Mouse (Mus musculus) olfactory bulb, adult 2 months (tissue): Measurements from ENCODE around the gene 2900026A02Rik. TPM values are rescaled to one million over a fixed set of nuclear protein-coding genes. Genes with fewer than 3 reads are reported as not detected.

Experiments used
- H3K27ac ChIP-seq: fragments of 200-500 bp; 2 replicates; pipeline ENCODE4 v1.5.1; 2012; ENCODE audit warnings: low read depth, low read length; ENCODE audit not compliant: insufficient read depth
- H3K4me1 ChIP-seq: fragments of 200-500 bp; 2 replicates; pipeline ENCODE4 v1.6.1; 2012; ENCODE audit warnings: low read length; ENCODE audit not compliant: control insufficient read depth, insufficient read depth
- H3K4me3 ChIP-seq: fragments of 200-500 bp; 2 replicates; pipeline ENCODE4 v1.5.1; 2012; ENCODE audit warnings: mild to moderate bottlenecking, low read depth, low read length, moderate library complexity; ENCODE audit not compliant: insufficient read depth
- CTCF ChIP-seq: fragments of 200-500 bp; IDR thresholded peaks from 2 replicates; pipeline ENCODE4 v1.5.1; 2012; ENCODE audit warnings: low read depth, mild to moderate bottlenecking, low read length, moderate library complexity; ENCODE audit not compliant: insufficient read depth
- POLR2A ChIP-seq: fragments of 200-500 bp; IDR thresholded peaks from 2 replicates; pipeline ENCODE4 v1.6.1; 2012; ENCODE audit warnings: mild to moderate bottlenecking, low read depth, low read length, moderate library complexity; ENCODE audit not compliant: insufficient read depth
- WGBS: fragments of 180-500 bp; shearing (Covaris S2); methylation state at CpG from one replicate; pipeline ENCODE4 v1.1.7; 2018; 5-methylcytosine and 5-hydroxymethylcytosine counted together
- polyA plus RNA-seq: library from polyadenylated mRNA; stranded (reverse); fragments of >200 nt; gene quantifications from 2 replicates; pipeline ENCODE4 v1.2.4, GENCODE M21; 2012; ENCODE audit warnings: low replicate concordance; ENCODE audit not compliant: missing spikeins, insufficient read depth, insufficient read length

2900026A02Rik gene
- polyA plus RNA-seq, 1 experiment: not detected

GRCm38 (mm10) chr5:113225271-113225670 is 4.2 kb upstream of the 2900026A02Rik start:
- 39% methylated on average over 10 of the region's 10 CpGs for WGBS
- H3K27ac ChIP-seq: no peak overlapping the region
- no peak for TF ChIP-seq POLR2A
- no peak for TF ChIP-seq CTCF

DNA sequence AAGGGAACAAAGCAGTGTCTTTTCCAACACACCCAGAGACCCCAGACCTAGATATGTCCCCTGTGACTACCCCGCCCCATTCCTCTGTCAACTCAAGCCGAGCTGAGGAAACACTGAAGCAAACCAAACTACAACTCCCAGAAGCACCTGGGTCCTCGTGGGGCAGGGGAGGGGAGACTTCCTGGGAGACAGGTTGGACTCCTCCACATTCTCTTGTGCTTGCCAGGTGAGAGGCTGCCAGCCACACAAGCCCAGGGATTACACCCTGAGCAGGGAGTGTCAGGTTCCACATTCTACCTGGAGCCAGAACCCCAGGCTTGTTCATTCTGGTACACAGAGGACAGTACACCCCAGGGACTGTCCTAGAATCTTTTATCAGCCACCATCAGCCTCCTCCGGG is 2.9 kb upstream of the 2900026A02Rik start:
- WGBS: 64% methylated on average over 4 of the region's 4 CpGs
- Histone ChIP-seq H3K27ac (no peak overlapping the region), H3K4me1 (peaks cover 21% of the 10 kb centered on the region), H3K4me3 (no peak overlapping the region)
- TF ChIP-seq POLR2A (no peak), CTCF (no peak)

More at GRCm38 (mm10) chr5:113225271-113225670, 4.2 kb upstream of the 2900026A02Rik start:
- Histone ChIP-seq H3K4me3 (no peak overlapping the region), H3K4me1 (peaks cover 20% of the 10 kb centered on the region)

DNA sequence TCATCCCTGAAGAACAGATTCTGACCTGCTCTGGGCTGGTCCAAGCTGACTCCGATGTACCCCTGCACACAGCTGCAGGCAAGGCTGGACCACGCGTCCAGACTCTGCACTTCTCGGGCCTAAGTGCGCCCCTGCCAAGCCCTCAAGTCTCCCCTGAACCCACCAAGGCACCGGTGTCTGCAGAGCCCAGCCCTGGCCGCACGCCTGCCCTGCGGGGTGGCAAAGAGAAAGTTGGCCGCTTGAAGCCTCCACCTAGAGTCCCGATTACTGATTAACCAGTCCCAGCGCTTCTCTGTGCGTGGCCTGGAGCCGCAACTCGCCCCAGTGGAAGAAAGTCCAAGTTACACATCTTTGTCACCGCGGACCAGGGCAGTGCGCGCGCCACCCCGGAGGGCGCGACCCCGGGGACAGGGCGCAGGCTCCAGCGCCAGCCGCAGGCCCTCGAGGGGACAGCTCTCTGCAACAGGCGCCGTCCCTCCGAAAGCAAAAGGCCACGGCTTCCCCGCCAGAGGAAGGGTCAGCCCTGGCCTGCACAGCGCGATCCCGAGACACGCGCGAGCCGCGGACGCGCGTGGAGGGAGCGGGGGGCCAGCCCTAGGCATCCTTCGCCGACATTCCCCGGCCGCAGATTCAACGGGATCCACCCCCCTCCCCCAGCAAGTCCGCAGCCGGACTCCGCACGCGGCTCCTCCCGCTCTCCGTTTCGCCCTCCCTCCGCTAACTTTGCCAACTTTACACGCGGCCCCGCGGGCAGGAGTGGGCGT is 471 bp downstream of the 2900026A02Rik start:
- TF ChIP-seq POLR2A (no peak), CTCF (no peak)
- Histone ChIP-seq H3K4me1 (peaks cover 20% of the 10 kb centered on the region), H3K27ac (no peak overlapping the region), H3K4me3 (peak overlapping the region; percentile 48)
- 4% methylated on average over 63 of the region's 64 CpGs for WGBS

DNA sequence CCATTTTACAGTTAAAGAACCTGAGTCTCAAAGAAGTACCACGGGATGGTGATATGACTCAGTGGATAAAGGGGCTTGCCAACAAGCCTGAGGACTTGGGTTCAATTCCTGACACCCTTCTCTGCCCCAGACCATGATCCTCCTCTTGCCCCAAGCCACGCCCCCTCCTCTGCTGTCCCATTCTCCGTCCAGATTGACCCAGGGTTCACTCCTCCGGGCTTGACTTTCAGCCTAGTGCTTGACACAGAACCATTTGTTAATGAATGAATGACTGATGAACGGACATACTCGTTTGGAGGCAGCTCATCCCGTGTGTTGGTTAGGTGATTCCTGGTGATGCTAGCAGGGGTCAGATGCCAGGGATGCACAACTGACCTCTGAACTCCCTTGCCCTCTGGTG is 1.2 kb downstream of the 2900026A02Rik start:
- Histone ChIP-seq H3K4me3 (no peak overlapping the region), H3K4me1 (peaks cover 20% of the 10 kb centered on the region), H3K27ac (no peak overlapping the region)
- WGBS: 72% methylated on average over 7 of the region's 7 CpGs
- TF ChIP-seq CTCF (no peak), POLR2A (no peak)

GRCm38 (mm10) chr5:113219450-113219849 is 1.6 kb downstream of the 2900026A02Rik start:
- 88% methylated on average over 6 of the region's 6 CpGs for WGBS
- H3K4me3 ChIP-seq: no peak overlapping the region
- no peak for TF ChIP-seq POLR2A
- TF ChIP-seq CTCF: no peak
- H3K4me1 ChIP-seq: peaks cover 20% of the 10 kb centered on the region
- H3K27ac ChIP-seq: no peak overlapping the region

GRCm38 (mm10) chr5:113218617-113219235 is 2.3 kb downstream of the 2900026A02Rik start:
- TF ChIP-seq POLR2A: no peak
- TF ChIP-seq CTCF: no peak
- 88% methylated on average over 17 of the region's 17 CpGs for WGBS
- Histone ChIP-seq H3K4me3 (no peak overlapping the region), H3K4me1 (peaks cover 20% of the 10 kb centered on the region), H3K27ac (no peak overlapping the region)

- WGBS: 82% methylated on average over 12 of the region's 12 CpGs
- Histone ChIP-seq H3K27ac (no peak overlapping the region), H3K4me1 (peaks cover 20% of the 10 kb centered on the region), H3K4me3 (no peak overlapping the region)
- TF ChIP-seq CTCF (no peak), POLR2A (no peak)
These were observed 4.0 kb downstream of the 2900026A02Rik start for GRCm38 (mm10) chr5:113217076-113217475.

GRCm38 (mm10) chr5:113216328-113216960 is 4.6 kb downstream of the 2900026A02Rik start:
- Histone ChIP-seq H3K4me1 (peaks cover 20% of the 10 kb centered on the region), H3K4me3 (no peak overlapping the region), H3K27ac (no peak overlapping the region)
- TF ChIP-seq POLR2A (no peak), CTCF (no peak)
- WGBS: 55% methylated on average over 14 of the region's 14 CpGs

DNA sequence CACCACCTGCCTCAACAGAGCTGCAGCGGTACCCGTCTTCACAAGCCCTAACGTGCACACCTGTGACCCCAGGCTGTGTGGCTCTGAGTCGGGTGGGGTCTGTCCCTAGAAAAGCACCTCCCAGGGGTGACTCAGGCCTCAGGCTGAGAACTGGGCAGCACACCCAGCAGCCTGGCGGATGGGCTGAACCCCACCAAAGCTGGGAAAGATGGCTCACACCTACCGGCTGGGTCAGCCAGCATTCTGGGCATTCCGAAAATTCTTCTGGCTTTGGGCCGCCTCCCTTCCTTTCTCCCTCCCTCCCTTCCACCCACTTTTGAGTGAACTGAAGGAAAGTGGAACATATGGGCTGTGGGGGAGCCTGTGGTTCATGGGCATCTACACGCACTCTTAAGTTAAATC is 5.4 kb downstream of the 2900026A02Rik start:
- no peak for TF ChIP-seq CTCF
- TF ChIP-seq POLR2A: no peak
- H3K4me3 ChIP-seq: no peak overlapping the region
- WGBS: 87% methylated on average over 9 of the region's 9 CpGs
- peaks cover 15% of the 10 kb centered on the region for H3K4me1 ChIP-seq
- H3K27ac ChIP-seq: no peak overlapping the region

GRCm38 (mm10) chr5:113214455-113214854 is 6.6 kb downstream of the 2900026A02Rik start:
- Histone ChIP-seq H3K4me1 (peaks cover 20% of the 10 kb centered on the region), H3K27ac (no peak overlapping the region), H3K4me3 (no peak overlapping the region)
- 65% methylated on average over 11 of the region's 11 CpGs for WGBS
- TF ChIP-seq POLR2A: no peak
- TF ChIP-seq CTCF: no peak
